Mouse (Mus musculus) lung, postnatal 36 days (tissue): ENCODE data around the gene 5330417C22Rik.
"Not testable (repeated sequence)": the region's sequence is repeated elsewhere in the genome, so short reads cannot be mapped to it uniquely, and the experiment has no call there.

ENCODE experiments used
- DNase-seq: peaks from one replicate; pipeline ENCODE4 v3.0.0; 2022; ENCODE audit warnings: mixed read lengths

Gene 5330417C22Rik

GRCm38 (mm10) chr3:108536517-108537260, at the start of gene 5330417C22Rik:
Gene 5330417C22Rik (minus strand): TSS chr3:108536536.
- peak; percentile 69 for DNase-seq

GRCm38 (mm10) chr3:108584580-108584979, 48.2 kb upstream of the 5330417C22Rik start:
- no peak for DNase-seq

- no peak for DNase-seq
These were observed 37.7 kb upstream of the 5330417C22Rik start for GRCm38 (mm10) chr3:108574018-108574417.

- DNase-seq, result no peak
These were observed 36.1 kb upstream of the 5330417C22Rik start for GRCm38 (mm10) chr3:108572309-108573010.

- peak; percentile 98 for DNase-seq
These were observed 35.3 kb upstream of the 5330417C22Rik start, which contains the start of gene Taf13 for GRCm38 (mm10) chr3:108571443-108572294. Gene Taf13 (plus strand): TSS chr3:108571698.

DNA sequence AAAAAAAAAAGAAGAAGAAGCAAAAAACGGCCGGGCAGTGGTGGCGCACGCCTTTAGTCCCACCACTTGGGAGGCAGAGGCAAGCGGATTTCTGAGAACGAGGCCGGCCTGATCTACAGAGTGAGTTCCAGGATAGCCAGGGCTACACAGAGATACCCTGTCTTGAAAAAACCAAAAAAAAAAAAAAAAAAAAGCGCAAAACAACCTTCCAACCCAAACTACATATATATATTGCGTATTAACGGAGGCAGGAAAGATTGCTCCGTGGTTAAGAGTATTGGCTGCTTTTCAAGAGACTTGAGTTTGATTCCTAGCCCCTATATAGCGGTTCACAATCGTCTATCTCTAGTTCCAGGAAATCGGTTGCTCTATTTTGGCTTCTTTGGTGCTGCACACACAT, 34.5 kb upstream of the 5330417C22Rik start:
- no peak for DNase-seq

DNA sequence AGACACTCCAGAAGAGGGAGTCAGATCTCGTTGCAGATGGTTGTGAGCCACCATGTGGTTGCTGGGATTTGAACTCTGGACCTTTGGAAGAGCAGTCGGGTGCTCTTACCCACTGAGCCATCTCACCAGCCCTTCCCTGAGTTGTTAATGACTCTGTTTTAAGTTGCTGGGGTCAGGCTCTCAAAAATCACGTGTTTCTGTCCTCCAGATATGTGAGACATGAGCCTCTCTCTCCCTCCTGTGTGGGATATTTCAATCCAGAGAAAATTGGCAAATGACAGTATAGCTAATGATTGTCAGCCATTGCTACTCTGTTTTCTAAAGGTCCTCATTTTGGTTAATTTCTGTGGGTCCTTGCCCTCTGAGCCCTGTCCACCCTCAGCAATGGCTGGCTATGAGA, 33.3 kb upstream of the 5330417C22Rik start:
- not testable (repeated sequence) for DNase-seq

GRCm38 (mm10) chr3:108567990-108568877, 31.9 kb upstream of the 5330417C22Rik start:
- DNase-seq, result no peak

GRCm38 (mm10) chr3:108563309-108563708, 27.0 kb upstream of the 5330417C22Rik start:
- DNase-seq, result peak; percentile 95

- peak; percentile 56 for DNase-seq
These were observed 26.5 kb upstream of the 5330417C22Rik start for GRCm38 (mm10) chr3:108562777-108563271.

- DNase-seq, result peak; percentile 99
These were observed 25.9 kb upstream of the 5330417C22Rik start, which contains the start of gene Tmem167b for GRCm38 (mm10) chr3:108562133-108562730. Gene Tmem167b (minus strand): TSS chr3:108562466.

DNA sequence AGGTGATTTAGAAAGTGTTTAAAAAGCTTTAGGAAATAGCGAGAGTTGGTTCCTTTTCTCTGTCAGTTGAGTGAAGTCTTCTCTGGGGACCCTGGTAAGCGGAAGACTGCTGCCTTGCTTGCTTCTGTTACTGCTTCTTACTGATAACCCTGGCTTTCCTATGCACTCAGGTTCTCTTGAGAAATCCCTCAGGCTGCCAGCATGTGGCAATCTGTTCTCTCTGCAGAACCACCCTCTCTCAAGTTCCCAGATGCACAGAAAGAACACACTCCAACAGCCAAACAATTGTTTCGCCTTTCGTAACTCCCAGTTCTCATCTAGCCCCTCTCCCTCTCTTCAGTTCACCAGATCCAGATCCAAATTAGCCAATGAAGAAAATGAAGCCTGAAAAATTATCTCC, 21.6 kb upstream of the 5330417C22Rik start:
- no peak for DNase-seq

DNA sequence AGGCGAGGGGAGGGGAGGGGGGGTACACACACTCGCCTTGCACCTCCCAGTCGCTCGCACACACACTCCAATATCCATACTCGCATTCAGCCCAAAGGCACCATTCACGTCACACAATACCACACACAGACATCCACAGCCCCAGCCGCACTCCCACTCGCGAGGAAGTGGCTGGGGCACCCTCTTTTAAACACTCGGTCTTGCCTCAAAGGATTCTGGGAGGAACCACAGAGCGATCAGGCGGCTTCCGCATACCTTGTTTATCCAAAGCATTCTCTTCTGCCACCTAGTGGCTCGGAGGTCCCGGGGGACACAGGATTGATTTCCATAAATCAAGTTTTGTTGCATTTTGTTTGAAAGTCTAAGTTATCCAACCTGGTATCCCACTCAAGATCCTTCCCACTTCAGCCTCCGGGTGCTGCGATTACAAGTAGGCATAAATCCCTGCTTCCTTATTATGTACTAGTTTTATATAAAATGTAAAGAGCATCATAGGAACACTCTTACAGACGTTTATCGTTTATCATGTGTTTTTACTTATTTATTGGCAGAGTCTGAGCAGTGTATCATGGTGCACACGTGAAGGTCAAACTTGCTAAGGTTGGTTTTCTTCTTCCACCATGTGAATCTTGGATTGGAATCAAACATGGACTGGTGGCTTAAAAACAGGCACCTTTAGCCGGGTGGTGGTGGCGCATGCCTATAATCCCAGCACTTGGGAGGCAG, 18.4 kb upstream of the 5330417C22Rik start:
- peak; percentile 97 for DNase-seq

DNA sequence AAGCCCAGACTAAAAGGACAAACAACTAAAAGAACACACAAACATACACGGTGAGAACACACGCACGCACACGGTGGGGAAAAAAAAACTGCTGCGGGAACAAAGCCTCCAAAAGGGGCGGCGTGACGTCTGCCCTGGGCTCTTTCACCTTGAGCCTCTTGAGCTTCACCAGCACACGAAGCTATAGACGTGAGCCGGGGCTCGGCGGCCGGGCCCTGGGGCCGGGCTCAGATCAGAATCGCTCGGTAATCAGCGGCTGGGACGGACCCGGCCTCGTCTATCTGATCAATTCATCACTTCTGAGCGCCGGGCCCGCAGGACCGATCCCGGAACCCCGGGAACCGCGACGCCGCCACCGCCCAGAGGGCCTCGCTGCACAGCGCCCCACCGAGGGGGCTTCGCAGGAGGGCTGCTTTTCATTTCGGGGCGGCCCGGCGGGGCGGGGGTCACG, 17.8 kb upstream of the 5330417C22Rik start:
- peak; percentile 20 for DNase-seq

- DNase-seq, result no peak
These were observed 6.0 kb upstream of the 5330417C22Rik start for GRCm38 (mm10) chr3:108542299-108542698.

GRCm38 (mm10) chr3:108537303-108537702, 967 bp upstream of the 5330417C22Rik start:
- peak; percentile 94 for DNase-seq

GRCm38 (mm10) chr3:108535896-108536516, 330 bp downstream of the 5330417C22Rik start:
- DNase-seq, result no peak

- no peak for DNase-seq
These were observed 2.4 kb downstream of the 5330417C22Rik start, which contains the start of gene 1700013F07Rik for GRCm38 (mm10) chr3:108533951-108534350. Gene 1700013F07Rik (plus strand): TSS chr3:108534150.

GRCm38 (mm10) chr3:108533114-108533885, 3.0 kb downstream of the 5330417C22Rik start:
- peak; percentile 75 for DNase-seq
